Mouse (Mus musculus) G1E (cell line): ENCODE data around the gene Cep41. TPM values are rescaled to one million over a fixed set of nuclear protein-coding genes. Genes with fewer than 3 reads are reported as not detected.

Experiments
- ATAC-seq: 2 replicates; pipeline ENCODE4 v1.8.0; 2016; ENCODE audit warnings: mild to moderate bottlenecking; ENCODE audit not compliant: insufficient number of reproducible peaks, poor library complexity, low FRiP score, severe bottlenecking; ENCODE audit errors: extremely low read depth
- DNase-seq: peaks from one replicate; pipeline ENCODE4 v3.0.0; 2012; ENCODE audit warnings: low spot score
- H3K27me3 ChIP-seq: 2 replicates; pipeline ENCODE4 v1.6.1; 2012; ENCODE audit warnings: mild to moderate bottlenecking, low read length, inconsistent platforms; ENCODE audit not compliant: insufficient read depth
- H3K36me3 ChIP-seq: replicated peaks from 2 replicates; pipeline ENCODE3; 2012; ENCODE audit warnings: mild to moderate bottlenecking, inconsistent platforms
- H3K4me1 ChIP-seq: 2 replicates; pipeline ENCODE4 v1.6.1; 2012; ENCODE audit warnings: low read depth, low read length, inconsistent platforms, mixed read lengths; ENCODE audit not compliant: insufficient read depth
- H3K4me3 ChIP-seq: 2 replicates; pipeline ENCODE4 v1.5.1; 2012; ENCODE audit warnings: low read depth, mild to moderate bottlenecking, inconsistent platforms, low read length, moderate library complexity, mixed read lengths
- H3K9me3 ChIP-seq: replicated peaks from 2 replicates; pipeline ENCODE4 v1.6.1; 2012; ENCODE audit warnings: inconsistent platforms
- CTCF ChIP-seq: IDR thresholded peaks from 2 replicates; pipeline ENCODE4 v1.5.1; 2012; ENCODE audit warnings: low read depth, low read length, inconsistent platforms, mixed read lengths
- GATA1 ChIP-seq: IDR thresholded peaks from 2 replicates; pipeline ENCODE4 v1.6.1; 2012; ENCODE audit warnings: borderline replicate concordance, low read length, inconsistent platforms, mixed read lengths
- GATA2 ChIP-seq: IDR thresholded peaks from 2 replicates; pipeline ENCODE4 v1.6.1; 2012; ENCODE audit warnings: low read depth, low read length, inconsistent platforms, borderline replicate concordance
- POLR2AphosphoS5 ChIP-seq: IDR thresholded peaks from 2 replicates; pipeline ENCODE4 v1.6.1; 2012; ENCODE audit warnings: low read depth, low read length, inconsistent platforms; ENCODE audit not compliant: insufficient replicate concordance
- TAL1 ChIP-seq: conservative IDR thresholded peaks from 2 replicates; pipeline ENCODE4 v1.6.1; 2012; ENCODE audit warnings: low read depth, low read length, inconsistent platforms, mixed read lengths
- polyA plus RNA-seq: library from polyadenylated mRNA; stranded (reverse); fragments of >175 nt; gene quantifications from 2 replicates; pipeline ENCODE4 v1.2.3, GENCODE M21; 2012
- total RNA-seq, 2 experiments: library from RNA; stranded (forward) in 1 of 2; stranded (reverse) in 1 of 2; fragments of 200-1000 nt in 1 of 2; fragments of >200 nt in 1 of 2; fragmentation: Nextera tagmentation in 1 of 2; gene quantifications; 2 replicates each; pipeline ENCODE4 v1.2.3; 2014 to 2017

Cep41 gene
- total and polyA plus RNA-seq, 3 experiments, result 14.6 to 32.6 (median 28.3) TPM

DNA sequence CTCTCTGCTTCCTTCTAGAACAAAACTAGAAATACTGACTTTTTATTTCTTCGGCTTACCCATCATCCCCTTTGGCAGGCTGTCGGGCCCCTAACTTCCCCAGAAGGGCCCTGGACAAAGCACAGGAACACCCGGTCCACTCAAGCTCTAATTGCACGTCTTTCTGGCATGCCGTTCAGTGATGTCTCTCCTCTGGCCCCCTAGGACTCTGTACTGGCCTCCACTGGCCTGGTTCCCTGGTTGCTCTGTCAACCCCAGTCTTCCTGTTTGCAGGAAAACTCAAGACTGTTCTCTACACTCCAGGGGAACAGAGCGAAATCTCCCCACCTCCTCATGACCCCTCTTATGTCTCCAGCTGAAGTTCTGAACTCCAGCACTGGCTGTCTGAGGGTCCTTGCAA, 74.8 kb downstream of the Cep41 start:
- no peak for TF ChIP-seq GATA2
- TF ChIP-seq CTCF, result no peak
- no peak for TF ChIP-seq POLR2AphosphoS5
- TF ChIP-seq TAL1, result no peak
- TF ChIP-seq GATA1, result no peak
- no peak for ATAC-seq
- no peaks in the 10 kb centered on the region for H3K9me3 ChIP-seq
- H3K36me3 ChIP-seq, result no peaks in the 10 kb centered on the region
- no peak overlapping the region for H3K4me3 ChIP-seq
- no peak for DNase-seq
- peaks cover 36% of the 10 kb centered on the region for H3K27me3 ChIP-seq
- peaks cover 2% of the 10 kb centered on the region; the same call in 1 of the 2 replicates for H3K4me1 ChIP-seq

DNA sequence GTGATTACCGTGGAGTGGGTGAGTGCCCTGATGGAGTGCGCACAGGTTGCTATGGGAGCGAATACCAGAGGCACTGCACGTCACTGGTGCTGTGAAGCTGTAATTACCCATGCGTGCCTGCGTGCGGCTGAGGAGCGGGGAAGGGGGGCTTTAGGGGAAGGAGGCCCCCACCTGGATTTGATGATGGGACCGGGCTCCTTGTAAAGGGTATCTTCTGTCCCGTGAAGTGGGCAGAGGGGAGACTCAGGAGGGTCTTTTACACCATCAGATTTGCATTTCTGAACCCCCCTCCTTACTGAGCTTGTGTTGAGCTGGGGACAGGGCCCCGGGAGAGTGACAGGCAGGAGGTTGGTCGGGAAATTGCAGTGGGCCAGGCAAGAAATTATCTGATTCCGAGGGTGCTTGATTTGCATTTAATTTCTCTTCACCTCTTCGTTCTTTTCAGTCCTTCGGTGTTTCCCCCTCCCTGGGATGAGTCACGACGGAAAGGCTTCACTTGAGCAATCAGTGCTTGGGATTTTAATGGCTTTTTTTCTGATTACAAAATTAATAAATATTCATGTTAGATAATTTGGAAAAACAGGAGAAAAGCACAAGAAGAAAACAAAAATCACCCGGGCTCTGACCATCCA, 75.5 kb downstream of the Cep41 start:
- no peaks in the 10 kb centered on the region for H3K9me3 ChIP-seq
- TF ChIP-seq CTCF, result no peak
- no peak for TF ChIP-seq TAL1
- TF ChIP-seq GATA2, result no peak
- no peak for TF ChIP-seq GATA1
- TF ChIP-seq POLR2AphosphoS5, result no peak
- DNase-seq (no peak), ATAC-seq (no peak)
- no peak overlapping the region for H3K4me3 ChIP-seq
- peaks cover 2% of the 10 kb centered on the region; the same call in 1 of the 2 replicates for H3K4me1 ChIP-seq
- no peaks in the 10 kb centered on the region for H3K36me3 ChIP-seq
- H3K27me3 ChIP-seq, result peaks cover 36% of the 10 kb centered on the region

DNA sequence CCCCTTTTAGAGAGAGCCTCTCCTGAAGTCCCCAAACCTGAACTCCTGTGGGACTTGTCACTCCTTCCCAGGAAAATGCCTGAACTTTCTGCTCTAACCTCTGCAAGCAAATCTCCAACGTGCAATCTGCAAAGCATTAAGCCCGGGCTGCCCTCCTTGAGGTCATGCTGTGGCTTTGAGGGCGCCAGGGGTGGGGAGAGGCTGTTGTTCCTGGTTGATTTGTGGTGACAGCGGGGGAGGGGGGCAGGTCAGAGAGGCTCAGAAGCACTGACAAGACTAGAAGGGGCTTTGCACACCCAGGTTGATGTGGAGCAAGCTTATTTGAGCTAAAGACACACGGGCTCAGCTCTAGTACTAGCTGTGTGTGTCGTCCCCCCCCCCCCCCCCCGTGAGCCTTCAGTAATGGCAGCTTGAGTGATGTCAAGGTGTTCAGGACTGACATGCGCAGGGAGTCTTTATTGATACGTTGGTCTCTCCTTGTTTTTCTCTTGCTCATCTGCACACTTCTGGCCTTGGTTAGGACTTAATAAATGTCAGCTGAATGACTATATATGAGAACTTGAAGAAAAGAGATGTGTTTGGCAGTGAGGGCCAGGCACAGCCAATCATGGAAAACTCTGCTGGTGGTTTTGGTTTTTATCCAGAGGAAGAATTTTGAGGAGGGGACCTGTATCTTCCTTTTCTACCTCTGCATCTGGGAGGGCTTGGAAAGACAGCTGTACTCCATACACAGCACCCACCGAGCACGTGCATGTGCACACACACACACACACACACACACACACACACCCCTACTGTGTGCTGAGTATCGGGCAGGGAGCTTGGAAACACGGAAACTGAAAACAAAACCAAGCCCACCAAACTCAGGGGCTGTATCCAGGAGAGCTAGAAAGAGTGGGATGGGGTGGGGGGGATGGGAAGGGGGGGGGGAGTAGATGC, 76.3 kb downstream of the Cep41 start:
- no peaks in the 10 kb centered on the region for H3K9me3 ChIP-seq
- no peak for ATAC-seq
- DNase-seq, result no peak
- TF ChIP-seq POLR2AphosphoS5, result no peak
- no peak for TF ChIP-seq GATA2
- no peak for TF ChIP-seq TAL1
- no peak for TF ChIP-seq CTCF
- TF ChIP-seq GATA1, result no peak
- peaks cover 37% of the 10 kb centered on the region for H3K27me3 ChIP-seq
- H3K36me3 ChIP-seq, result no peaks in the 10 kb centered on the region
- H3K4me1 ChIP-seq, result peaks cover 2% of the 10 kb centered on the region; the same call in 1 of the 2 replicates
- H3K4me3 ChIP-seq, result no peak overlapping the region

DNA sequence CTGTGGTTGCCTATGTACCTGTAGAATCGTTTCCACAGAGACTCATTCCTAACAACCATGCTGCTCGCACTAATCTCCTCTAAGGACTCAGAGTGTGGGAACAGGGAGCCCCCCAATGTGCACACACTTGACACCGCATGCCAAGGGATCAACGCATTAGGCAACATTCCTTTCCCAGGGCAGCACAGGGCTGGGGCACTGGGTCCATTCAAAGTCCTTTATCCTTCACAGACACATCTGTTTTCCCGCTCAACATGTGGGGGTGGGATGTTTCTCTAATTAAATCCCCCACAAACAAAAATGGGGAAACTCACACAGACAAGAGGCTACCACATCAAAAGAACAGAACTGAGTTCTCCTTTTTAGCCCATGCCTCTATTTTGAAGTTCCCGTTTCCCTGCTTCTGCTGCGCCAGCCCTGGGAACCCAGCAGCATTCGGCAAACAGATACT, 77.0 kb downstream of the Cep41 start:
- DNase-seq, result no peak

DNA sequence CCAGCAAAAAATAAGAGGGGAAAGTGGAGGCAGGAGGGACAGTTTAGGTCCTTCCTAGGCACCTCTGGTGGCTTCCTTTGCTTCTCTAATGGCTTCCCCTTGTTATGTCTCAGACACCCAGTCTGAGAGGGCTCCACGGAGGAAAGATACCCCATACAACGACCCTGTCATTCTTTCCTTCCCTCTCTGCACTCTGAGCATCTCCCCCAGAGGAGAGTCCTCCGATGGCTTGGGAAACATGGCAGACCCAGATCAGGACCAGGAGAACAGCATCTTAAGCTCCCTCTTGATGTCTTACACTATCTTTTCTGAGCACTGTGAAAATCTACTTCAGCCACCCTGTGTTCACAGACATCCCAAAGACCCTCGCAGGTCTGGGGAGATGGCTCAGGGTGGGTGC, 77.8 kb downstream of the Cep41 start:
- Histone ChIP-seq H3K4me1 (peaks cover 2% of the 10 kb centered on the region; the same call in 1 of the 2 replicates), H3K36me3 (no peaks in the 10 kb centered on the region), H3K4me3 (no peak overlapping the region), H3K27me3 (peaks cover 38% of the 10 kb centered on the region), H3K9me3 (no peaks in the 10 kb centered on the region)
- TF ChIP-seq GATA1 (no peak), TAL1 (no peak), GATA2 (no peak), POLR2AphosphoS5 (no peak), CTCF (no peak)
- ATAC-seq, result no peak
- DNase-seq, result no peak

More for the DNA sequence above, 77.0 kb downstream of the Cep41 start:
- H3K4me1 ChIP-seq, result peaks cover 2% of the 10 kb centered on the region; the same call in 1 of the 2 replicates
- H3K27me3 ChIP-seq, result peaks cover 45% of the 10 kb centered on the region
- TF ChIP-seq GATA2 (no peak), POLR2AphosphoS5 (no peak), CTCF (no peak), GATA1 (no peak), TAL1 (no peak)
- no peak overlapping the region for H3K4me3 ChIP-seq
- no peaks in the 10 kb centered on the region for H3K9me3 ChIP-seq
- no peak for ATAC-seq
- no peaks in the 10 kb centered on the region for H3K36me3 ChIP-seq

DNA sequence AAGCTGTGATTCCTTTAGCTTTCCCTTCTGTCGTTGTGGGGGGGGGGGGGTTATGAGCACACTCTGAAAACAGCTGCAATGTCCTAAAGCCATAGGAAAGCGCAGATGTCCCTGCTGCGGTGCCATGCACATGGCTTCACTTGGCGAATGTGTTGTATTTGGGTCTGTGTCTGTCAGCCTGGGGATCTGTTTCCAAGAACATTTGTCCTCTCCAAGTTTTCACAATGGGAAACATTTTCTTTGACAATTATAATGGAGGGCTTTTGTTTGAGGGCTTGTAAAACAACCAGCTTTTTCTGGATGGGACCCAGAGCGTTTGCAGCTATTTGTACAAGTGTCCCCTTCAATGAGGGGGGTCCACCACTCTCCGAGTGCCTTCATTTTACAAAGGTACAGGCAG, 79.3 kb downstream of the Cep41 start:
- no peak for TF ChIP-seq POLR2AphosphoS5
- no peak for TF ChIP-seq GATA2
- no peak for TF ChIP-seq TAL1
- TF ChIP-seq GATA1, result no peak
- TF ChIP-seq CTCF, result no peak
- DNase-seq (no peak), ATAC-seq (no peak)
- peaks cover 2% of the 10 kb centered on the region; the same call in 1 of the 2 replicates for H3K4me1 ChIP-seq
- H3K27me3 ChIP-seq, result peaks cover 38% of the 10 kb centered on the region
- H3K36me3 ChIP-seq, result no peaks in the 10 kb centered on the region
- no peak overlapping the region for H3K4me3 ChIP-seq
- no peaks in the 10 kb centered on the region for H3K9me3 ChIP-seq
